Mouse (Mus musculus): ENCODE results near the gene Zfand2b.

Gene Zfand2b

DNA sequence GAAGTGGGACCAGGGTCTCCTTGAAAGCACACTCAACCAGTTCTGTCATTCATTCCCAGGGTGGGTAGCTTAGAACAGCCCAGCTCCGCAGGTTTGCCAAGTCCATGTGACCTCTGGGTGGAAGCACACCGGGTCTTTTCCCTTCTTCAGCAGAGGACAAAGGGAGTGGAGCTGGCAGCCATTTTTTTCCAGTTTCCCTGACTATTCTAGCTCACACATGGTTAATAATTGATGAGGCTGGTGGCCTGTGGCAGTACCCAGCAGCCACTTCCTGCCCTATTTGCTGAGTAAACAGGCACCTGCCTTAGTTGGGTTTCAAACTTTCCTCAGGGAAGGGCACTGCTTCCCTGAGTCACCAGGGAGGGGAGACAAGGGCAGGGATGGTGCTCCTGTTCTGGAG, 46.0 kb downstream of the Zfand2b start:
- DNase-seq (ENCODE audit: low spot score), result no peak

DNA sequence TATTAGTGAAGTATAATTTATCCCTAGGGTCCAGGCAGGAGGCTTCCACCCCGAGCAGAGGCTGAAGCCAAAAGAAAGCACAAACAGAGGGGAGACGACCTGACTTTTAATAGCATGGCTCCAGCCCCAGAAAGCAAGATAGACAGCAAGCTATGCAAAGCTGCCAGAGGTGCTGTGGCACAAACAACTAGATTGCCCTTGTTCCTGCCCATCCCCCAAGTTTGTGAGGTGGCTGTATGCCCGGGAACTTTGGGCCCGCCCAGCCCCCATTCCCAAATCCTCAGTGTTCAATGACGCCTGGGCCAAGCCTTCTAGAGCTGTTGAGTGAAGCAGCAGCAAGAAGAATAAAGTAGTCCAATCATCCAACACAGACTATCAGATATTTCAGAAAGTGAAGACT, 46.4 kb downstream of the Zfand2b start:
- no peak for DNase-seq (ENCODE audit: low spot score)

DNA sequence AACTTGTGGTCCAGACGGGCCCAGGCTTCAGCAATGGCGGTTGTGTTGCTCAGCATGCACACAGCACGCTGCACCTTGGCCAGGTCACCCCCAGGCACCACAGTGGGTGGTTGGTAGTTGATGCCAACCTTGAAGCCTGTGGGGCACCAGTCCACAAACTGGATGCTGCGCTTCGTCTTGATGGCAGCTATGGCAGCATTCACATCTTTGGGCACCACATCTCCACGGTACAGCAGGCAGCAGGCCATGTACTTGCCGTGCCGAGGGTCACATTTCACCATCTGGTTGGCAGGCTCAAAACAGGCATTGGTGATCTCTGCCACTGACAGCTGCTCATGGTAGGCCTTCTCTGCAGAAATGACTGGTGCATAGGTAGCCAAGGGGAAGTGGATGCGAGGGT, 47.3 kb downstream of the Zfand2b start:
- DNase-seq (ENCODE audit: low spot score), result no peak

DNA sequence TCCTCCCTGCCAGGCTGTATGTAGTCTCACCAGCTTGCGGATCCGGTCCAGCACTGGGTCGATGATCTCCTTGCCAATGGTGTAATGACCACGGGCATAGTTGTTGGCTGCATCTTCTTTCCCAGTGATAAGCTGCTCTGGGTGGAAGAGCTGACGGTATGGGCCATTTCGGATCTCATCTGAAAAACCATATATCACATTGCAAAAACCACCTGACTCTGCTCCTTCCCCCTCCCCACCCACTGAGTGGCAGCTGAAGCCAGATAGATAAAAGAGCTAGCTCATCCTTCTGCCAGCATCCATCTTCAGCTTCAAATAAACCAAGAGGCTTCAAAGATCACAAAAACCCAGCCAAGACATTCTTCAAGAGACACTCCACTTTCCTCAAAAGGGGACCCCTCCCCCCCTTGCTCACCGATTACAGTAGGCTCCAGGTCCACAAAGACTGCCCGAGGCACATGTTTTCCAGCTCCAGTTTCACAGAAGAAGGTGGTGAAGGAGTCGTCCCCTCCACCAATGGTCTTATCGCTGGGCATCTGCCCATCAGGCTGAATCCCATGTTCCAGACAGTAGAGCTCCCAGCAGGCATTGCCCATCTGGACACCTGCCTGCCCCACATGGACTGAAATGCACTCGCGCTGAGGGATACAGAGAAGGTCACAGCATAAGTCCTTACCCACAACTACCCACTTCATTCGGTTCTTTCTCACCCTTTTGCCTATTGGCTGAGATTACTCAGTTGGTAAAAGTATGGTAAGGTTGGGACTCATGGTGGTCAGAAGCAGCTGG, 48.5 kb downstream of the Zfand2b start:
- no peak for DNase-seq (ENCODE audit: low spot score)

DNA sequence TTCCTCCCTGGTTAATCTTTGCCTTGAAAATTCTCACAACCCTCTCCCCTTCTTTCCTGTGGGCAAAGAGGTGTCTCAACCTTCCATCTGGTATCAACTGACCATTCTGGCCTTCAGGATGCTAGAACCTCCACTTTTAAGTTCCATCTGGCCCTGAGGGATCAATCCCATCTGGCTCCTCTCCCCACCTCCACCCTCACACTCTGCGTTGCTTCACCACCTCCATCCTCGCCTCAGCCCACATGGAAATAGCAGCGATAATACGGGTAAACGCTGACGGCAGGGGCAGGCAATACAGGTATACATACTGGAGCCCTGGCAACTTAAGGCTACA, 49.4 kb downstream of the Zfand2b start:
- DNase-seq (ENCODE audit: low spot score), result no peak

DNA sequence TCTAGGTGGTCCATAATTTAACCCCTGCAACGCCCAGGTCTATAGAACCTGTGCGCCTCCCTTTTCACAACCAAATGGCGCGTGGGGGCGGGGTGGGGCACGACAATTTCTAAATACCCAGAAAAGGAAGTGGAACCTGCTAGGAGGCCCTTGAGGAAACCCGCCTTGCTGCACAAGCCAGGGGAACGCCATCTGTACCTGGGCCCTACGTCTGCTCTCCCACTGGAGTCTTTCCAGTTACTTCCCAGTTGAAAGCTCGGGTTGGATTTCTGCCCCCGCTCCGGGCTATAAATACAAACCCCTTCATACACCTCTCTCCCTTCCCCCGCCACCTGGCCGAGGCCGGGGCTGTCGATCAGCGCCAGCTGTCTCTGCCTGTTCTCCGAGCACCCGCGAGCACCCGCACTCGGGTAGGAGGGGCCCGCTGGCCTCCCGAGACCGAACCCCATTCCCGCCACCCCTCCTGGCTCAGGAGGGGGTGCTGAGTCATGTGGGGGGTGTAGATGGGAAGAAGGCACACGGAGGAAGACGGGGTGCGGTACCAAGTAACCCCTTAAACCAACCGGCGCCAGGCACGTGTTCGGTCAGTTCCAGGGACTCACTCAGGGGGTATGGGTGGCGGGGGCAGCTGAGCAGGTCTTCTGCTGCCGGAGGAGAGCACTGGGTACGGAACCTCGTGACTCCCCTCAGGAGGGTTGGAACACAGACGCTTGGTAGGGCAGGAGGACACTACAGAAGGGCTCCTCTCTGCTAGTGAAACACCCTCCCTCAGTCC, 50.0 kb downstream of the Zfand2b start:
- DNase-seq (ENCODE audit: low spot score), result no peak

DNA sequence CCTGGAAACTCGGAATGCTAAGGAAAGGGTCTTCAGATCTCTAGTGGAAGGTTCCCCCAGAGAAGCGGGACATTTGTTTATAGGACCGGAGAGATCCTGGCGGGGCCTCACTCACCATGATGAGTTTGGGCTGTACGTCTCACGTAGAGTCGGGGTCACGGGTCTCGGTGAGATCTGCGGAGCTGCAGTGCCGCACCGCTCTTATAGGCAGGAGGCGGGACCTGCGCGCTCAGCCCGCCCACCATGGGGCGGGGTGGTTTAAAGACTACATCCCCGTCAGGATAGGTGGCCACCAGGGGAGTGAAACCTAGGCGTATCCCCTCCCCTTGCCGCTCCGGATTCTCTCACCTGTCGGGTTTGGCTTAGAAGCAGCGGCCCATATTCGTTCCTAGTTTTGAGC, 50.6 kb downstream of the Zfand2b start:
- peak; percentile 90 for DNase-seq (ENCODE audit: low spot score)

DNA sequence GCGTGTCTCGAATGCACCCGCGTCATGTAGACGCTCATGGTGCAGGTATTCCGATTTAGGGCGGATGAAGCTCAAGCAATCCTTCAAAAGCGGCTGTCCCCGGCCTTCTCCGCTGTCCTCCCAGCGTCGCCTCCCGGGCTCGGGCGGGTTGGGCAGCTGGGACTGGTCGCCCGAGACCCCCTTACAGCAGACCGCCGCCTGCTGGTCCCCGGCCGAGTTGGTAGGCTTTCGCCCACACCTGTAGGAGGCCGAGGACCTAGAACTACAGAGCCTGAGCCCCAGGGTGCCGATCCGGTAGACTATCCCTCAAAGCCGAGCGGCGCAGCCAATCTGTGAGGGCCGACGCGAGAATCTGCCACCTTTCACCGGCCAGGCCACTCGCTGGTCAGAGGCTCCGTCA, 51.1 kb downstream of the Zfand2b start, which contains the start of gene Tuba4a:
Gene Tuba4a, minus strand, starts transcription at position 335 of the 400 bp plus-strand sequence.
- no peak for DNase-seq (ENCODE audit: low spot score)
